Mouse (Mus musculus) ZHBTc4 (cell line): ENCODE measurements around the gene Atp5e.
A peak's percentile ranks its signal among the peaks of the same experiment; 100 is the strongest.

Experiments
- DNase-seq: peaks from one replicate; pipeline ENCODE4 v3.0.0-alpha.2; 2011; ENCODE audit warnings: low read depth, low spot score

Atp5e gene

GRCm38 (mm10) chr2:174446905-174447304, 17.0 kb downstream of the Atp5e start:
- DNase-seq: no peak

- DNase-seq: no peak
These were observed 17.4 kb downstream of the Atp5e start for GRCm38 (mm10) chr2:174446492-174446891.

GRCm38 (mm10) chr2:174445018-174445417, 18.9 kb downstream of the Atp5e start:
- no peak for DNase-seq

- no peak for DNase-seq
These were observed 19.5 kb downstream of the Atp5e start for GRCm38 (mm10) chr2:174444359-174444758.

GRCm38 (mm10) chr2:174443046-174443445, 20.9 kb downstream of the Atp5e start:
- no peak for DNase-seq

GRCm38 (mm10) chr2:174442460-174442859, 21.4 kb downstream of the Atp5e start:
- DNase-seq: no peak

GRCm38 (mm10) chr2:174441898-174442297, 22.0 kb downstream of the Atp5e start:
- DNase-seq: no peak

- DNase-seq: no peak
These were observed 23.9 kb downstream of the Atp5e start for GRCm38 (mm10) chr2:174439961-174440360.

GRCm38 (mm10) chr2:174439450-174439838, 24.5 kb downstream of the Atp5e start:
- no peak for DNase-seq

- DNase-seq: peak; percentile 87
These were observed 25.0 kb downstream of the Atp5e start, which contains the start of gene Ctsz for GRCm38 (mm10) chr2:174438737-174439449. Gene Ctsz, minus strand, starts transcription at chr2:174439039.

GRCm38 (mm10) chr2:174438181-174438580, 25.7 kb downstream of the Atp5e start:
- no peak for DNase-seq

GRCm38 (mm10) chr2:174437697-174437982, 26.3 kb downstream of the Atp5e start:
- DNase-seq: no peak

- no peak for DNase-seq
These were observed 26.8 kb downstream of the Atp5e start for GRCm38 (mm10) chr2:174436916-174437696.

GRCm38 (mm10) chr2:174436076-174436701, 27.7 kb downstream of the Atp5e start:
- DNase-seq: no peak

GRCm38 (mm10) chr2:174434943-174435342, 29.0 kb downstream of the Atp5e start:
- no peak for DNase-seq

GRCm38 (mm10) chr2:174428996-174429591, 34.8 kb downstream of the Atp5e start:
- no peak for DNase-seq

- no peak for DNase-seq
These were observed 35.6 kb downstream of the Atp5e start for GRCm38 (mm10) chr2:174428076-174428835.

- DNase-seq: no peak
These were observed 37.0 kb downstream of the Atp5e start for GRCm38 (mm10) chr2:174426856-174427255.

- DNase-seq: no peak
These were observed 39.4 kb downstream of the Atp5e start for GRCm38 (mm10) chr2:174424301-174425085.

GRCm38 (mm10) chr2:174421107-174421506, 42.8 kb downstream of the Atp5e start:
- no peak for DNase-seq
